Mouse (Mus musculus) lung, adult 2 months (tissue): ENCODE measurements around the gene Zdhhc3.

Experiments
- CTCF ChIP-seq: fragments of 200-500 bp; IDR thresholded peaks from 2 replicates; pipeline ENCODE4 v1.5.1; 2011; ENCODE audit warnings: mild to moderate bottlenecking, low read length, control low read depth; ENCODE audit not compliant: insufficient read depth
- POLR2A ChIP-seq: fragments of 200-500 bp; IDR thresholded peaks from 2 replicates; pipeline ENCODE4 v1.6.1; 2011; ENCODE audit warnings: low read depth, mild to moderate bottlenecking, control low read depth, low read length, borderline replicate concordance; ENCODE audit errors: extremely low read depth

- TF ChIP-seq CTCF: no peak
- no peak for TF ChIP-seq POLR2A
Observed at GRCm38 (mm10) chr9:123031496-123032246, 81.3 kb downstream of the Zdhhc3 start.
